Mouse (Mus musculus) hindbrain, embryonic 11.5 days (tissue): ENCODE measurements around the gene Sergef. TPM values are rescaled to one million over a fixed set of nuclear protein-coding genes. Genes with fewer than 3 reads are reported as not detected.

Source experiments
- ATAC-seq: fragments of 200-750 bp; cut with Nextera tagmentation; 2 replicates; pipeline ENCODE4 v1.8.0; 2017; ENCODE audit warnings: mild to moderate bottlenecking, moderate TSS enrichment, moderate library complexity; ENCODE audit not compliant: low FRiP score
- DNase-seq: peaks from one replicate; pipeline ENCODE4 v3.0.0-alpha.2; 2015; ENCODE audit warnings: low spot score
- H3K27ac ChIP-seq: fragments of 300-500 bp; sonication (generic); 2 replicates; pipeline ENCODE4 v1.5.1; 2014; ENCODE audit warnings: mild to moderate bottlenecking, low read depth, low read length
- H3K27me3 ChIP-seq: fragments of 300-500 bp; sonication (generic); 2 replicates; pipeline ENCODE4 v1.6.1; 2014; ENCODE audit warnings: mild to moderate bottlenecking, low read length, moderate library complexity, mixed read lengths; ENCODE audit not compliant: control insufficient read depth, insufficient read depth
- H3K36me3 ChIP-seq: fragments of 300-500 bp; sonication (generic); 2 replicates; pipeline ENCODE4 v1.6.1; 2014; ENCODE audit warnings: mild to moderate bottlenecking, low read length, moderate library complexity, mixed read lengths; ENCODE audit not compliant: control insufficient read depth, insufficient read depth
- H3K4me1 ChIP-seq: fragments of 300-500 bp; sonication (generic); replicated peaks from 2 replicates; pipeline ENCODE4 v1.6.1; 2014; ENCODE audit warnings: low read length, mixed read lengths; ENCODE audit not compliant: control insufficient read depth, insufficient read depth
- H3K4me2 ChIP-seq: fragments of 300-500 bp; sonication (generic); replicated peaks from 2 replicates; pipeline ENCODE4 v1.6.1; 2014; ENCODE audit warnings: mild to moderate bottlenecking, low read depth, low read length
- H3K4me3 ChIP-seq: fragments of 300-500 bp; sonication (generic); 2 replicates; pipeline ENCODE4 v1.5.1; 2014; ENCODE audit warnings: low read depth, low read length
- H3K9ac ChIP-seq: fragments of 300-500 bp; sonication (generic); 2 replicates; pipeline ENCODE4 v1.6.1; 2014; ENCODE audit warnings: low read depth, low read length
- H3K9me3 ChIP-seq: fragments of 300-500 bp; sonication (generic); 2 replicates; pipeline ENCODE4 v1.6.1; 2016; ENCODE audit warnings: low read length; ENCODE audit not compliant: control insufficient read depth
- WGBS: fragments of 180-500 bp; shearing (Covaris S2); extraction: QIAGEN DNeasy Blood & Tissue Kit; methylation state at CpG from one replicate; pipeline ENCODE4 v1.1.7; 2014; 5-methylcytosine and 5-hydroxymethylcytosine counted together
- polyA plus RNA-seq: library from polyadenylated mRNA; unstranded; fragments of >200 nt; fragmentation: Nextera tagmentation; extraction: Ambion mirVana; gene quantifications from 2 replicates; pipeline ENCODE4 v1.2.1, GENCODE M21; 2014

The Sergef gene
- polyA plus RNA-seq, 1 experiment from 2014 or later, result 16.0 TPM

DNA sequence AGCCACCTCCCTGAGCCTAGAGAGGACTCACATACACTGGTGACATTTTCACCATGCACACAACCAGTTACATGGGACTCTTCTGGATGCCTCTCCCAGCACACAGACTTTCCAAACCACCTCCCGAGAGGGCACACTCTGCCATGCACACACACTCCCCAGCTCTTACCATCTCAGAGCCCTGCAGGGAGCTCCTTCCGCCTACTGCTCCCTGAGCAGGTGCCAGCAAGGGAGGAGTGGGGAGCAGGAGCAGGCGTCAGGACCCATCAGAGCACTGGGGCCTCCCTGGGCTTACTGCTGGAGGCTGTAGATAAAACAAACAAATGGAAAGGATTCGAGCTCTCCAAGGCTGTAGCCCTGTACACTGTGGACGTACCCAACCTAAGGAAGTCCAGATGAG, 218.1 kb downstream of the Sergef start:
- Histone ChIP-seq H3K27ac (0 out of 2 replicates have a peak overlapping the region, but pooled peaks have one; percentile 42), H3K4me1 (peaks cover 5% of the 10 kb centered on the region; the same call in 1 of the 2 replicates), H3K4me2 (no peak overlapping the region), H3K9me3 (no peaks in the 10 kb centered on the region), H3K4me3 (no peak overlapping the region), H3K9ac (no peak overlapping the region), H3K27me3 (no peaks in the 10 kb centered on the region), H3K36me3 (no peaks in the 10 kb centered on the region)
- WGBS, result 55% methylated on average over 5 of the region's 5 CpGs
- ATAC-seq, result no peak
- no peak for DNase-seq

- DNase-seq, result peak; percentile 18
- Histone ChIP-seq H3K4me3 (no peak overlapping the region), H3K36me3 (no peaks in the 10 kb centered on the region), H3K4me2 (no peak overlapping the region), H3K9me3 (no peaks in the 10 kb centered on the region), H3K4me1 (peaks cover 5% of the 10 kb centered on the region; the same call in 1 of the 2 replicates), H3K9ac (no peak overlapping the region), H3K27ac (no peak overlapping the region), H3K27me3 (no peaks in the 10 kb centered on the region)
- ATAC-seq, result peak; percentile 49; the same call in 1 of the 2 replicates
- WGBS, result 65% methylated on average over 16 of the region's 16 CpGs
Observed at GRCm38 (mm10) chr7:46418102-46418622, 221.4 kb downstream of the Sergef start.

- H3K4me3 ChIP-seq, result no peak overlapping the region
- no peaks in the 10 kb centered on the region for H3K27me3 ChIP-seq
- peaks cover 5% of the 10 kb centered on the region; the same call in 1 of the 2 replicates for H3K4me1 ChIP-seq
- no peaks in the 10 kb centered on the region for H3K36me3 ChIP-seq
- ATAC-seq, result no peak
- no peak overlapping the region for H3K9ac ChIP-seq
- no peak overlapping the region for H3K27ac ChIP-seq
- no peak overlapping the region for H3K4me2 ChIP-seq
- DNase-seq, result no peak
- no peaks in the 10 kb centered on the region for H3K9me3 ChIP-seq
- WGBS, result 80% methylated on average over 7 of the region's 7 CpGs
Observed at GRCm38 (mm10) chr7:46417467-46417866, 222.1 kb downstream of the Sergef start.

- H3K4me2 ChIP-seq, result no peak overlapping the region
- 80% methylated on average over 14 of the region's 14 CpGs for WGBS
- H3K36me3 ChIP-seq, result no peaks in the 10 kb centered on the region
- no peak overlapping the region for H3K27ac ChIP-seq
- H3K9ac ChIP-seq, result no peak overlapping the region
- H3K4me1 ChIP-seq, result no peaks in the 10 kb centered on the region
- no peaks in the 10 kb centered on the region for H3K27me3 ChIP-seq
- ATAC-seq, result no peak
- no peaks in the 10 kb centered on the region for H3K9me3 ChIP-seq
- H3K4me3 ChIP-seq, result no peak overlapping the region
- DNase-seq, result no peak
Observed at GRCm38 (mm10) chr7:46415818-46416425, 223.7 kb downstream of the Sergef start.

DNA sequence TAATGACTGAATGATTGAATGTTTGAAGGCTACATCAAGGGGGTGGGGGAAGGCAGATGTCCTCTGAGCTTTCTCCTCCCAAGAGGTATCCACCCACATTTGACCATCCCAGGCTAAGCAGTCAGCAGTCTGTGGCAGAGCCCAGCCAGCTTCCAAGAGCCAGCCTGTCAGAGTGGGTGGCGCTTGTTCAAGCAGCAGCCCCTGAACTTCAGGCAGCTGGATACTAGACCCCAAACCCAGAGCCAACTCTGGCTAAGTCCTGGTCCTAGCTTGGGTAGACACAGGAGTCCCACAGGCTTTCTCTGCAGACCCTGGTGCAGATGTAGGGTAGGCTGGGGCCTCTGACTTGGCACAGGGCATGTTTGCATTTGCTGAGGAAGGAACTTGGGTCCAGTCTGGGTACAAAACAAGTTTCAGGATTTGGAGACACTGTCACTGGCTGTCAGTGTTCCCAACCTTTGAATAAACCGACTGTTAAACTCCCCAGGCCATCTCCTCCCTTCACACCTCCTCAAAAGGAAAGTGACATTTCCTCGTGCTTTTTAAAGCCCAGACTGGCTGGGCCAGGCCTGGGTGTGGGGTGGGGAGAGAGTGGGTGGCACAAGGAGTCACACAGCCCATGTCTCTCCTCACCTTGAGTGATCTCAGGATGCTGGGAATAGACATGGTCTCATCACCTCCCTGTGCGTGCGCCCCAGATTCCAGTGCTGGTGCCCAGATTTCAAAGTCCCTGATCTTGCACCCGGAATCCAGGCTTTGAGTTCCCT, 225.5 kb downstream of the Sergef start:
- Histone ChIP-seq H3K36me3 (no peaks in the 10 kb centered on the region), H3K9me3 (no peaks in the 10 kb centered on the region), H3K27me3 (no peaks in the 10 kb centered on the region), H3K9ac (no peak overlapping the region), H3K27ac (no peak overlapping the region), H3K4me1 (no peaks in the 10 kb centered on the region), H3K4me2 (no peak overlapping the region), H3K4me3 (no peak overlapping the region)
- ATAC-seq (no peak), DNase-seq (no peak)
- WGBS, result 79% methylated on average over 6 of the region's 6 CpGs

DNA sequence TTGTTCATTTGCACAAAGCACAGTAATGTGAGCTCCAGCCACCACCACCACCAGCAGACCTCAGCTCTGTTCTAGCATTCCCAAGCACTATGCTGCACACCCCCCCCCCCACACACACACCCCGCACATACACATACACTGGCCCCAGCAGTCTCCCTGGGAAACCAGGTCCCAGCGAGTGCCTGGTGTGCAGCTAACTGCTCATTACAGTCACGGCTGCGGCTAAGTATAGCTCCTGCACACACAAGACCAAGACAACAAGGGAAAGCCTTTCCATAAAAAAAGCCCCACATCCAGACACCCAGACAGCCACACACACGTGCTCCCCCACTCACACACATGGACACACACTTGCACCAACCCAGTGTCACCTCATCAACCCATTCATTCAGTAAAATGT, 226.8 kb downstream of the Sergef start:
- Histone ChIP-seq H3K4me1 (no peaks in the 10 kb centered on the region), H3K27ac (no peak overlapping the region), H3K4me2 (no peak overlapping the region), H3K4me3 (no peak overlapping the region), H3K9ac (no peak overlapping the region), H3K36me3 (no peaks in the 10 kb centered on the region), H3K9me3 (no peaks in the 10 kb centered on the region), H3K27me3 (no peaks in the 10 kb centered on the region)
- no peak for ATAC-seq
- no peak for DNase-seq
- 82% methylated on average over 5 of the region's 5 CpGs for WGBS

GRCm38 (mm10) chr7:46410727-46411126, 228.9 kb downstream of the Sergef start:
- no peaks in the 10 kb centered on the region for H3K4me1 ChIP-seq
- ATAC-seq (no peak), DNase-seq (no peak)
- no peak overlapping the region for H3K9ac ChIP-seq
- H3K27ac ChIP-seq, result no peak overlapping the region
- H3K9me3 ChIP-seq, result no peaks in the 10 kb centered on the region
- no peak overlapping the region for H3K4me2 ChIP-seq
- H3K36me3 ChIP-seq, result no peaks in the 10 kb centered on the region
- 84% methylated on average over 6 of the region's 6 CpGs for whole genome bisulfite sequencing
- no peaks in the 10 kb centered on the region for H3K27me3 ChIP-seq
- no peak overlapping the region for H3K4me3 ChIP-seq

DNA sequence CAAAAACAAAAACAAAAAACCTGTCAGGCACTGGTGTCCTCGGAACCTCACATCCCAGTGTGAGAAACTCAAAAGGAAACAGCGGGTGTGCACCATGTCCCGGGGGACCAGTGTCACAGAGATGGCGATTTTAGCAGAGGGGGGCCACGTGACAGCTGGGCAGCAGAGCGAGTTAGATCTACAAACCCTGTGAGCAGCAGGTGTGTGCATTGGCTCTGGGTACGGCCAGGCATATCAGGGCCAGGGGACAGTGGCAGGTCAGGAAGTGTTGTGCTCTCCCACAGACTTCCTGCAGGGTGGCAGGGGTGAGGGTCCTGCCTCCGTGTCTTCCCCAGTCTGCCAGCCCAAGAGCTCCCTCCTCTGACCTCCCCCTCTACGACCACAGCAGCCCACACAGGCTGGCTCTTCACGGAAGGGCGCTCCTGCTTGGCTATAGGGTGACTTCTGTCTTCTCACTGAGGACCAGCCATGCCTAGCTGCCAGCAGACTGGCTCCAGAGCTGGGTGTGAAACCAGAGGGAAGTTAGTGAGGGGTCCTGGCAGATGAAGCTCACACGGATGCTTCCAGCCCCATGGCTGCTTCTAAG, 230.3 kb downstream of the Sergef start:
- no peaks in the 10 kb centered on the region for H3K27me3 ChIP-seq
- H3K9ac ChIP-seq, result no peak overlapping the region
- ATAC-seq, result no peak
- H3K4me3 ChIP-seq, result no peak overlapping the region
- no peak for DNase-seq
- H3K4me2 ChIP-seq, result no peak overlapping the region
- no peaks in the 10 kb centered on the region for H3K9me3 ChIP-seq
- no peaks in the 10 kb centered on the region for H3K36me3 ChIP-seq
- H3K27ac ChIP-seq, result no peak overlapping the region
- no peaks in the 10 kb centered on the region for H3K4me1 ChIP-seq
- WGBS, result 41% methylated on average over 12 of the region's 12 CpGs
